Mouse (Mus musculus): ENCODE results near the gene Elovl1.

DNA sequence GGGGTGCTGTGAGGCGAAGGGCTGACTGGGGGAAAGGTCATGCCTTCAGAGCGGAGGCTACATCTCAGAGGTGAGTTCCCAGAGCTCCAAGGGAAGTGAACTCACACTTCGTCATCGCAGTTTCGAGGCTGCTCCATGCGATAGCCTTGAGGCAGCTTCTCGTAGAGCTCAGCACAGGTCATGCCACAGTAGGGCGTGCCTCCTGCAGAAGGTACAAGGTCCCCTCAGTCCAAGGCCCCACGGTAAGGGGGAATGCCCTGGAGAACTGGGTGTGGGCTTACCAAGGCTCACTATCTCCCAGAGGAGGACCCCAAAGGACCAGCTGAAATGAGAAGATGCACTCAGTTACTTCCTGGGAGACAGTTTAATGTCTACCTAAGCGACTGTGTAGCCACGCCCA lies 44.8 kb downstream of the Elovl1 start:
- no peak for TF ChIP-seq POLR2A (IDR thresholded peaks at IDR 0.05; ENCODE audit: insufficient read depth, low read depth, low read length)
- no peak for TF ChIP-seq CTCF (IDR thresholded peaks at IDR 0.05)
- TF ChIP-seq EP300 (IDR thresholded peaks at IDR 0.05; ENCODE audit: insufficient read depth, low read depth, low read length): no peak
